Mouse (Mus musculus) lung, postnatal 0 days (tissue): ENCODE data around the gene Dnajc27.

Experiments
- CTCF ChIP-seq: IDR thresholded peaks from 2 replicates; pipeline ENCODE4 v1.5.1; 2016; ENCODE audit warnings: antibody characterized with exemption, mild to moderate bottlenecking
- EP300 ChIP-seq: IDR thresholded peaks from 2 replicates; pipeline ENCODE4 v1.6.1; 2016; ENCODE audit warnings: antibody characterized with exemption, mild to moderate bottlenecking, control low read depth

DNA sequence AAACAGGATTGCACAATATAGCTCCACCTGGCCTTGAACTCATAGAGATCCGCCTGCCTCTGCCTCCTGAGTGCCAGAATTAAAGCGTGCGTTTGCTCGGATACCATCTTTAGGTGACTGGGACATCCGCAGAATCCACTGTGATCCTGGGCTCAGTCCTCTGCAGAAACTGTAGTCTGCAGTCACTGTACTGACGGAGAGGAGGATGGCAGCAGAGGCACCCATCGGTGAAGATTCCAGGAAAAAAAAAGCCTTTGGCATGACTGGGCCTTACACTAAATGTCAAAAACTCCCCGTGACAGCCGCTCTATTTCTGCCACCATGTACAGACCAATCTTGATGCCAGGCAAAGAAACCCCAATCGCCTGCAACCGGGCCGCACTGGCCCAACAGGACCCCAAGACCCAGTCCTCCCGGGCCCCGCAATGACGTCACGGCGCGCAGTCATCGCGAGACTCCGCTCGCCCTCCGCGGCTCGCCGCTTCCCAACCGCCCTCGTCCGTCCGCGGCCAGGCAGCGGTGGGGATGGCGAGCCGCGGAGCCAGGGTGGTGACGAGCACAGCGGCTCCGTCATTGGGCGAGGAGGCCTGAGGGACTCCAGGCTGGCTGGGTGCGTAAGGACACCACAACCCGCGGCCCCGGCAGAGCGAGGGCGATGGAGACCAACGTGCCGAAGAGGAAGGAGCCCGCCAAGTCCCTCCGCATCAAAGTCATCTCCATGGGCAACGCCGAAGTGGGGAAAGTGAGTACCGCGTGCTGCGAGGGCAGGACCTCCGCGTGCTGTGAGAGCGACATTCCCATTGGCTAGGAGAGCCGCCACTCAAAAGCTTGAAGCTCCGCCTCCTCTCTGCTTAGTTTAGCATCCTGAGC lies at the start of gene Dnajc27:
- TF ChIP-seq EP300 (no peak), CTCF (no peak)
